Mouse (Mus musculus): ENCODE results near the gene Rpl18. TPM values are rescaled to one million over a fixed set of nuclear protein-coding genes. Genes with fewer than 3 reads are reported as not detected.

The Rpl18 gene
- polyA plus RNA-seq, 1 experiment from 2014 or later, result 1,110 TPM

DNA sequence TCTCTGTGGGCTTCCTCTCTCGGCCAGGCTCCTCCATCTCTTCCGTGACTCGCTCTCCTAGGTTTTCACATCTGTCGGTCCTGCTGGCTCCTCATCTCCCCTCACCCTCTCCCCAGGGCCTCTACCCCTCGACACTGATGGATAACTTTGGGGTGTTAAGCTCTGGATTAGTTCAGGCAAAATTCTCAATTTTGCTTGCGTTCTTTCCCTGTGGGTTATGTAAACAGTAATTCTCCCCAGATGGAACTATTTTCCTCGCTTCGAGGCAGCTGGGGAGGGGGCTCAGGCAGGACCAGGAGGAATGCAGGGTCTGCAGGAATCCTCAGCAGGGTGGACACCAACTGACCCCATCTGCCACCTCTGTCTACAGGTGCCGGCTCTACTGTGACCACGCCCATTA is 29.4 kb upstream of the Rpl18 start:
- H3K36me3 ChIP-seq, result no peaks in the 10 kb centered on the region
- no peaks in the 10 kb centered on the region for H3K9me3 ChIP-seq
- no peak overlapping the region for H3K4me3 ChIP-seq (replicated peaks)
- peaks cover 30% of the 10 kb centered on the region for H3K4me1 ChIP-seq (replicated peaks)
- H3K4me2 ChIP-seq (replicated peaks), result peak overlapping the region; percentile 6; the same call in 1 of the 2 replicates
- H3K9ac ChIP-seq, result peak overlapping the region; percentile 34; the same call in 1 of the 2 replicates
- no peak for ATAC-seq
- peak overlapping the region; percentile 27; the same call in 1 of the 2 replicates for H3K27ac ChIP-seq
- 33% methylated on average over 10 of the region's 10 CpGs for WGBS
- H3K27me3 ChIP-seq (replicated peaks), result no peaks in the 10 kb centered on the region; the same call in 1 of the 2 replicates

DNA sequence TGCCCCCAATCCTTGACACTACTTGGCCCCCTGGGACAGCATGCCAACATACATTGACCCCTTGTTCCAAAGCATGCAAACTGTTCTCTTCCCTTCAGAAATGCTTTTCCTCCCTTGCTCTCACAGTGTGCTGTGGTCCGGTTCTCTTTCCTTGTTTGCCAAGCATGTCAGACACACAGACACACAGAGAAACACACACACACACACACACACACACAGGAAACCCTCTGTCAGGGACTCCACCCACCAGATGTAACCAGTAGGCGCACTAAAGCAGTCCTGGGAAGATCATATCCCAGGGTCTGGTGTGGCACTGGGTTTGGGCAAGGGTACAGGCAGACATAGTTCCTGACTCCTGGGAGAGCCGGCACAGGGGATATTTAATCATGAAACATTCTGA is 28.4 kb upstream of the Rpl18 start:
- WGBS, result 53% methylated on average over 3 of the region's 3 CpGs
- H3K4me2 ChIP-seq (replicated peaks), result no peak overlapping the region
- H3K4me3 ChIP-seq (replicated peaks), result no peak overlapping the region
- no peaks in the 10 kb centered on the region for H3K36me3 ChIP-seq
- H3K9ac ChIP-seq, result no peak overlapping the region
- no peaks in the 10 kb centered on the region for H3K9me3 ChIP-seq
- no peak for ATAC-seq
- no peaks in the 10 kb centered on the region; the same call in 1 of the 2 replicates for H3K27me3 ChIP-seq (replicated peaks)
- H3K27ac ChIP-seq, result no peak overlapping the region
- H3K4me1 ChIP-seq (replicated peaks), result peaks cover 27% of the 10 kb centered on the region

DNA sequence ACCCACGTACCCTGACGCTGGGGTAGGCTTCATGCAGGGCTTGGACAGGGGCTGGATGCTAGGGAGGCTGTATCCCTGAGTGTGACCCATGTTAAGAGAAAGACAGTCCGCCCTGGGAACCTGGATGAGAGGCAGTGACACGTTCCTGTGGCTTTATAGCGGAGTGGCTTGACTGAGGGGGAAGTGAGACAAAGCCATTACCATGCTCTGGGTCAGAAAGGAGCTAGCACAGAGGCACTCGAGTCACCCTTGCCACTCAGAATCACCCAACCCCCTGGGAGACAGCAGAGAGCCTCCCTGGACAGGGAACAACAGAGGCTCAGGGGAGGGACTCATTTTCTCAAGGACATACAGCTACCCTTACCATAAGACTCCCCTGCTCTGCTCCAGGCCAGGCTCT is 26.2 kb upstream of the Rpl18 start:
- Histone ChIP-seq H3K4me3 (replicated peaks) (no peak overlapping the region), H3K9ac (no peak overlapping the region), H3K4me2 (replicated peaks) (no peak overlapping the region), H3K27ac (no peak overlapping the region), H3K9me3 (no peaks in the 10 kb centered on the region), H3K27me3 (replicated peaks) (no peaks in the 10 kb centered on the region; the same call in 1 of the 2 replicates), H3K4me1 (replicated peaks) (peaks cover 20% of the 10 kb centered on the region), H3K36me3 (no peaks in the 10 kb centered on the region)
- no peak for ATAC-seq
- WGBS, result 69% methylated on average over 6 of the region's 6 CpGs

DNA sequence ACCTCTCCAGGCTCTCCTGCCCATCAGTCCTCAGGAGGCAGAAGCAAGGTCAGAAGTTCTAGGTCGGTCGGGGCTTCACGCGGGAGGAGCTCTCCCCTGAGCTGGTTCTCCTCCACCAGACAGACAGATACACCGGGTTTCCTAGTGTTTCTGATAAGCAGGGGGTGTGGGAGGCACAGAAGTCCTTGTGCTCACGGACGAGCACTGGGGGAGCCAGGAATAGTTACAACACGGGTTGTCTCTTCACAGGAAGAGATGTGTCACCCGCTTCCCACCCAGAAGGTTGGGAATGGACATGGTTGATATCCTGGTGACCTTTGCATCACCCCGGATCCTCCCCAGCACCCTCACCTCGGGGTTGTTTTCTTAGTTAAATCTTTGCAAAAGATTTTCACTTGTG is 25.5 kb upstream of the Rpl18 start:
- no peak overlapping the region for H3K9ac ChIP-seq
- no peak overlapping the region for H3K4me3 ChIP-seq (replicated peaks)
- H3K36me3 ChIP-seq, result no peaks in the 10 kb centered on the region
- H3K27ac ChIP-seq, result no peak overlapping the region
- H3K4me2 ChIP-seq (replicated peaks), result no peak overlapping the region
- ATAC-seq, result no peak
- WGBS, result 57% methylated on average over 11 of the region's 11 CpGs
- peaks cover 19% of the 10 kb centered on the region for H3K4me1 ChIP-seq (replicated peaks)
- H3K27me3 ChIP-seq (replicated peaks), result no peaks in the 10 kb centered on the region; the same call in 1 of the 2 replicates
- H3K9me3 ChIP-seq, result no peaks in the 10 kb centered on the region

DNA sequence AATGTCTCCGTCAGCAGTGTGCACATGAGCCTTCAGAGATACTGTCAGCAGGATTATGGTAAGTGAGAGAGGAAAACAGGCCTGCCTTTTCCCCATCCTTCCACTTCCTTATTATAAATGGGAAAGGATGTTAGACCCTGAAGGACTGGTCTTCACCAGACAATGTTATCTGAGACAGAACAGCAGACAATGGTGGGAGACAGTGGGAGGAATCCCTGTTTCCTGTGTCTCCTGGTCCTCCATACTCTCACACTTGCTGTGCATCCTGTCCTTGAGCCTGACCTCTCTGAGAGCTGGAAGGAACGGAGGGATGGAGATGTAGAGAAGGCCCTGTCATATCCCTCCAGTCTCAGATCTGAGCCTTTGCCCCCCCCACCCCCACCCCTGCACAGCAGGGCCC is 22.9 kb upstream of the Rpl18 start:
- WGBS, result 79% methylated on average over 2 of the region's 2 CpGs
- Histone ChIP-seq H3K9ac (no peak overlapping the region), H3K9me3 (no peaks in the 10 kb centered on the region), H3K4me1 (replicated peaks) (no peaks in the 10 kb centered on the region), H3K27me3 (replicated peaks) (no peaks in the 10 kb centered on the region; the same call in 1 of the 2 replicates), H3K4me3 (replicated peaks) (no peak overlapping the region), H3K36me3 (no peaks in the 10 kb centered on the region), H3K27ac (no peak overlapping the region), H3K4me2 (replicated peaks) (no peak overlapping the region)
- ATAC-seq, result no peak

DNA sequence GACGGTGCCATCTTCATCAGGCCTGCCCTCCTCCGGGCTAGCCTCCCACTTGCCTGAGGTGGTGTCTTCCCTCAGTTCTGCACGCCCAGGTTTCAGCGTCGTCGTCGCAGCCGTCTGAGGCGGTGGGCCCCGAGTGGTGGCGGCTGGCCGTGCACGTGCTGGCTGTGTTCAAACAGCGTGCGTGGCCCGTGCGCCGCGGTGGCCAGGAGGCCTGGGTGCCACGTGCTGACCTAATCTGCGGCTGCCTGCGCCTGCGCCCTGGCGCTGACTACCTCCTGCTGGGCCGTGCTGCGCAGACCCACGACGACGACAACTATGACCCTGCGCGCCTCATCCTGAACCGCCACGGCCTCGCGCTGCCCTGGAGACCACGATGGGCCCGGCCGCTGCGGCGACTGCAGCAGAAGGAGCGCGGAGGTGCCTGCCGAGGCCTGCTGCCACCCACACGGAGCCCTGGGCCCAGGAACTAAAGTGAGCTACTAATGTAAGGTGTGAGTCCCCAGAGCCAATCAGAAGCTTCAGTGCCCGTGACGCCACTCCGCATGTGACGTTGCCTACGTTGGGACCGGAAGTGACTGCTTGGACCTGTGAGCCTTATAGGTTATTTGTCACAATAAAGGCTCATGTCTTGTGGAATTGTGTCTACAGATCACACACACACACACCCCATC is 21.2 kb upstream of the Rpl18 start, which contains the start of gene Sec1:
TSS of gene Sec1 (minus strand) at position 482 of the 671 bp plus-strand sequence.
- no peak for ATAC-seq

DNA sequence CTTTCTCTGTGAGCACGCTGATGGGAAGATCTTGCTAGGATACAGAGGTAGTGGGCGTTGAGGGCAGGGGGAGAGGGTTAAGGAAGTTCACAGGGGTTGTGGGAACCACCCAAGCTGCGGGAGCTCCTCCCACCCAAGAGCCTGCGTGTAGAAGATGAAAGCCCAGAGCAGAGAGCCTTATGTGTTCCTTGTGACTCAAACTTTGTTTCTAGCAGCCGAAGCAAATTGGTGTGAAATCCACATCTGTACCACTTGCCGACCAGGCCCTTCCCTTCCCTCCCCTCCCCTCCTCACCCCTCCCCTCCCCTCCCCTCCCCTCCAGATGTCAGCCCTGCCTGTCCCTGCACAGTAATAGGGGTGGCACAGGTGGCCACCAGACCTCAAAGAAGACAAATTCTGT is 20.2 kb upstream of the Rpl18 start:
- ATAC-seq, result no peak
- no peaks in the 10 kb centered on the region for H3K36me3 ChIP-seq
- peaks cover 7% of the 10 kb centered on the region for H3K4me1 ChIP-seq (replicated peaks)
- no peak overlapping the region for H3K9ac ChIP-seq
- H3K27me3 ChIP-seq (replicated peaks), result peaks cover 18% of the 10 kb centered on the region
- WGBS, result 17% methylated on average over 6 of the region's 6 CpGs
- H3K4me3 ChIP-seq (replicated peaks), result no peak overlapping the region
- H3K4me2 ChIP-seq (replicated peaks), result no peak overlapping the region
- H3K27ac ChIP-seq, result no peak overlapping the region
- H3K9me3 ChIP-seq, result no peaks in the 10 kb centered on the region

More for the DNA sequence above, 21.2 kb upstream of the Rpl18 start, which contains the start of gene Sec1:
- H3K9me3 ChIP-seq, result no peaks in the 10 kb centered on the region
- H3K36me3 ChIP-seq, result no peaks in the 10 kb centered on the region
- WGBS, result 90% methylated on average over 50 of the region's 50 CpGs
- no peak within 1 kb of the TSS for H3K9ac ChIP-seq
- H3K4me2 ChIP-seq (replicated peaks), result no peak within 1 kb of the TSS
- peaks cover 8% of the 10 kb centered on the region for H3K27me3 ChIP-seq (replicated peaks)
- H3K27ac ChIP-seq, result no peak within 1 kb of the TSS
- H3K4me1 ChIP-seq (replicated peaks), result no peaks in the 10 kb centered on the region
- H3K4me3 ChIP-seq (replicated peaks), result no peak within 1 kb of the TSS

DNA sequence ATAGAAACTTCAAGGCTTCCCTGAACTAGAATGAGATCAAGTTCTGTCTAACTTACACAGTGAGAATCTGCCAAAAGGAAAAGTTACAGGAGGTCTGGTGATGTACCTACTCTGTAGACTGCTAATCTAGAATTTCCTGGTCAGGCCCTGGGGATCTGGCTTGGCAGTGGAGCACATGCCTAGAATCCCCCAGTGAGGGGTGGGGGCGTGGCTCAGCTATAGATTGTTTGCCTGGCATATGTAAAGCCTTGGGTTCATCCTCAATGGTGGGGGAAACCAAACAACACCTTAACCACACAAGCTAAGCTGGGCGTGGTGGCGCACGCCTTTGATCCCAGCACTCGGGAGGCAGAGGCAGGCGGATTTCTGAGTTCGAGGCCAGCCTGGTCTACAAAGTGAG is 17.4 kb upstream of the Rpl18 start:
- Histone ChIP-seq H3K4me2 (replicated peaks) (no peak overlapping the region), H3K9ac (no peak overlapping the region), H3K4me1 (replicated peaks) (peaks cover 13% of the 10 kb centered on the region), H3K27me3 (replicated peaks) (peaks cover 24% of the 10 kb centered on the region), H3K4me3 (replicated peaks) (no peak overlapping the region), H3K36me3 (no peaks in the 10 kb centered on the region), H3K27ac (no peak overlapping the region), H3K9me3 (no peaks in the 10 kb centered on the region)
- ATAC-seq, result no peak
- whole genome bisulfite sequencing, result 83% methylated on average over 7 of the region's 7 CpGs

DNA sequence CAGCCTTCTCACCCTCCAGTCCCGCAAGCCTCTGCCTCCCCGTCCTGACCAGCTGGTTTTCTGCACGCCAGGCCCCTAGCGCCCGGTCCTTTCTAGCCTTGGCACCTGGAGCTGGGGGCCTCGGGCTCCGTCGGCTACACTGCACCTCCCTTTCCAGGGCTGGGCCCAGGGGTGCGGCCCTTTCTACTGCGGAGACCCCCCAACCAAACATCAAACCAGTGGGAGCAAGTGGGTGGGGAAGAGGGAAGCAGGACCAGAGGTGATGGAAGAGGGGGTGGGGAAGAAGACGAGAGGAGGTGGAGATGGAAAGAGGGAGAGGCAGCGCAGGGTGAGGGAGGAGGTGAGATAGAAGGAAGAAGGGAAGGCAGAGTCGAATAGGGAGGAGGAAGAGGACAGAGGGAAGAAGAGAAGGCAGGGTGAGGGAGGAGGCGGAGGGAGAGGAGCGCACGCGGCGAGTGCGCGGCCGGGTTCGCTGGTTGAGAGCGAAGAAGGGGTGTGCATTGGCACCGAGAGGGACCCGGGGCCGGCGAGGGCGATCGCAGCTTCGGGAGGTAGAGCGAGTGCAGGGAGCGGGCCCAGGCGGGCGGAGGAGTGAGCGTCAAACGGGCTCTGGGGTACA is 15.6 kb upstream of the Rpl18 start, which contains the start of gene Car11:
TSS of gene Car11 (plus strand) at position 321 of the 619 bp plus-strand sequence.
- Histone ChIP-seq H3K27ac (no peak within 1 kb of the TSS), H3K4me2 (replicated peaks) (peak within 1 kb of the TSS; percentile 88), H3K27me3 (replicated peaks) (peaks cover 24% of the 10 kb centered on the region), H3K4me1 (replicated peaks) (peaks cover 21% of the 10 kb centered on the region), H3K4me3 (replicated peaks) (peak within 1 kb of the TSS; percentile 39), H3K9me3 (no peaks in the 10 kb centered on the region), H3K9ac (peak within 1 kb of the TSS; percentile 50), H3K36me3 (no peaks in the 10 kb centered on the region)
- 4% methylated on average over 36 of the region's 36 CpGs for WGBS
- no peak for ATAC-seq

DNA sequence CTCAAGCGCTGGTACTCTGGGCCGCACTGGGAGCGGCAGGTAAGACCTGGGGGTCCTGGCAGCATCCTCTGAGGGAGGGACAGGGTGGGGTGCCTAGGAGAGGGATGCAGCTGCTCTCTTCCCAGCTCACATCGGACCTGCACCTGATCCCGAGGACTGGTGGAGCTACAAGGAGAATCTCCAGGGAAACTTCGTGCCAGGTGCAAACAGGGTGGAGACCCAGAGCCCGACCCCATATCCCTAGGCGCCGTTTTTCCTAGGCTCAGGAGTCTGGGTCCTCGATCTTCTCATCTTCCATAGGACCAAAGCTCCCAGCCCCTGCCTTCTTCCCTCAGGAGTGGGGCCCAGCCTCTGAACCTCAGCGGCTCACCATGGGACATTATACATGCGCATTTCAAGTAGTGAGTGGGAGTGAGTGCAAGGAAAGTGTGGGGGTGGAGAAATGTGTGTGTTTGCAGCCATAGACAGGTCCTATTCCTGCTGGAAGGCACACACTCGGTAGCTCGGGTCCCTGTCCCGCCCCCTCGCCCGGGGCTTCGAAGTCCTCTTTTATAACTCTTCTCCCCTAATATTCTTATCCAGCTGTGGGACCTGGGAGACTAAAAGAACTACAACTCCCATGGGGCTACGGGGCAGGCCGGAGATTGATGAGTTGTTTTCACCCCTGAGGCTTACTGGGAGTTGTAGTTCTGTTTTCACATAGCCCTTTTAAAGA is 14.8 kb upstream of the Rpl18 start:
- Histone ChIP-seq H3K9me3 (no peaks in the 10 kb centered on the region), H3K4me2 (replicated peaks) (peak overlapping the region; percentile 88), H3K4me3 (replicated peaks) (peak overlapping the region; percentile 39), H3K27ac (no peak overlapping the region), H3K36me3 (no peaks in the 10 kb centered on the region), H3K4me1 (replicated peaks) (peaks cover 25% of the 10 kb centered on the region), H3K27me3 (replicated peaks) (peaks cover 24% of the 10 kb centered on the region), H3K9ac (peak overlapping the region; percentile 50)
- ATAC-seq, result no peak
- WGBS, result under 1% methylated on average over 20 of the region's 20 CpGs

DNA sequence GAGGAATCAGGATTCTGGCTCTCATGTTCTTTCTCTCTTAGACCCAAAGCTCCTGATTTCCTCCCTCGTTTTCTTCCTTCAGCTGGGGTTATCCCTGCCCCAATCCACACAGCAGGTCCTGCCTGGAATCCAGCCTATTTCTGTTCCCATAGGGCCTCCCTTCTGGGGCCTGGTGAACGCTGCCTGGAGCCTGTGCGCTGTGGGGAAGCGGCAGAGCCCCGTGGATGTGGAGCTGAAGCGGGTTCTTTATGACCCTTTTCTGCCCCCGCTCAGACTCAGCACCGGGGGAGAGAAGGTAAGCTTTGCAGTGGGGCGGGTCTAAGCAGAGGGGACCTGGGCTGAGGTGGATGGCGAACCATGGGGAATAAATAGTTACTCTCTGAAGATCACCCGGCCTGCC is 14.2 kb upstream of the Rpl18 start:
- H3K36me3 ChIP-seq, result no peaks in the 10 kb centered on the region
- peak overlapping the region; percentile 22; the same call in 1 of the 2 replicates for H3K27ac ChIP-seq
- H3K9ac ChIP-seq, result no peak overlapping the region
- peaks cover 31% of the 10 kb centered on the region for H3K4me1 ChIP-seq (replicated peaks)
- ATAC-seq, result no peak
- no peak overlapping the region; the same call in 1 of the 2 replicates for H3K4me3 ChIP-seq (replicated peaks)
- WGBS, result 30% methylated on average over 11 of the region's 11 CpGs
- H3K27me3 ChIP-seq (replicated peaks), result peaks cover 24% of the 10 kb centered on the region
- no peaks in the 10 kb centered on the region for H3K9me3 ChIP-seq
- H3K4me2 ChIP-seq (replicated peaks), result peak overlapping the region; percentile 88

DNA sequence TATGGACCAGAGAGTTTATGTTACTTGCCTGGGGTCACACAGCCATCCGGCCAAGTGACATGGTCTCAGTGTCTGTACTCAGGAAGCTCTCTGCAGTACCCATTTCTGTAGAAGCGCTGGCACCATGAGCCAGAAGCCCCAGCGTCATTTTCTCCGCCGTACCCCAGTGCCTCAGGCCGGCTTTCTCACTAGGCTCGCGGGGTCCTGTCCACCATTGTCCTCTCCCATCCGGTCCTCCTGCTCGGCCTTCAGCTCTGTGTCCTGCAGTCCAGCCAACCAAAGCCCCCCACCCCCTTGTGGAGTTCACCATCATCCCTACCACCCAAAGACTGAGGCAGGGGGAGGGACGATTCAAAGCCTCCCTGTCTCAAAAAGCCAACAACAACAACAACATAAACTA is 13.7 kb upstream of the Rpl18 start:
- peaks cover 35% of the 10 kb centered on the region for H3K4me1 ChIP-seq (replicated peaks)

More for the DNA sequence above, 13.7 kb upstream of the Rpl18 start:
- Histone ChIP-seq H3K4me2 (replicated peaks) (no peak overlapping the region), H3K27ac (no peak overlapping the region), H3K9me3 (no peaks in the 10 kb centered on the region), H3K36me3 (no peaks in the 10 kb centered on the region), H3K4me3 (replicated peaks) (no peak overlapping the region), H3K27me3 (replicated peaks) (peaks cover 24% of the 10 kb centered on the region), H3K9ac (no peak overlapping the region)
- no peak for ATAC-seq
- 92% methylated on average over 11 of the region's 11 CpGs for WGBS
